Comparison of ENCODE assay signal across 15 mouse cellular contexts in the genomic region with DNA sequence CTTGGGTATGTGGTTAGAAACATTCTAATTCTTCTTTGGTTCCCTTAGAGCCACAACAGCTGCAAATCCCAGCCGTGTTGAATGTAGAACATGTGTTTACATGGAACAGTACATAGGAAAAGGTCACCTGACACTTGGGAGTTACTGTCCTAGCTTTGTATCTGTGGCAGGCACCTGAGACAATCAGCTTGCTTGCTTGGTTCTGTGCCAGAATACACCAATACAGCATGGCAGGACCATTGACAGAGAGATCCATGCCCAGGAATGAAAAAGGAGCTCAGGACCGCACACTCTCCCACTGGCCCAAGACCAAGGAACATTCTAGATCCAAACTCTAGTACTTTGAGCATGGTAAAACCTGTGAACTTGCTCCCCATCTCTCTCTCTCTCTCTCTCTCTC.
DNase-seq lines count a peak whose midpoint lies in the region; ATAC-seq and TF ChIP-seq lines count a peak whose summit lies in the region.
"Had no signal": no experiment of that assay in that cellular context is flagged by ENCODE, and none has a peak within 500 bp of the region (broad histone marks: within the 10 kb centered on the region; RNA-seq: fewer than 3 reads in every experiment).

No protein-coding gene starts in this region.

- WGBS in cerebellum, adult 2 months: 57% methylated on average over 2 of the region's 2 CpGs

- TF ChIP-seq POLR2A in cerebellum, adult 2 months (IDR thresholded peaks at IDR 0.05; ENCODE audit: borderline replicate concordance, insufficient read depth, low read length): no peak

- no peak overlapping the region for H3K4me3 ChIP-seq in cerebellum, adult 2 months (replicated peaks; ENCODE audit: insufficient read depth, low read depth, low read length)
- H3K4me3 ChIP-seq: embryonic facial prominence, embryonic 13.5 days; embryonic facial prominence, embryonic 15.5 days; erythroblast, embryonic 14.5 days; forebrain, embryonic 10.5 days; forebrain, embryonic 12.5 days had no signal

- TF ChIP-seq CTCF in cerebellum, adult 2 months (IDR thresholded peaks at IDR 0.05; ENCODE audit: borderline replicate concordance, insufficient read depth, low read depth, low read length): no peak

- H3K4me1 ChIP-seq in cerebellum, adult 2 months (ENCODE audit: control insufficient read depth, insufficient read depth, low read length): peaks cover 75% of the 10 kb centered on the region

- H3K27me3 ChIP-seq in cerebellum, adult 2 months (ENCODE audit: control insufficient read depth, insufficient read depth, low read length): no peaks in the 10 kb centered on the region
- H3K27me3 ChIP-seq: embryonic facial prominence, embryonic 13.5 days; embryonic facial prominence, embryonic 15.5 days; forebrain, embryonic 12.5 days had no signal

- peak overlapping the region; percentile 76; the same call in 1 of the 2 replicates for H3K27ac ChIP-seq in cerebellum, adult 2 months (ENCODE audit: insufficient read depth, low read length)
- H3K27ac ChIP-seq: embryonic facial prominence, embryonic 13.5 days; embryonic facial prominence, embryonic 15.5 days; forebrain, embryonic 10.5 days; forebrain, embryonic 12.5 days had no signal

- ATAC-seq in cerebellum, adult (ENCODE audit: insufficient number of reproducible peaks, low FRiP score, low TSS enrichment): no peak
- ATAC-seq: forebrain, embryonic 14.5 days; forebrain, embryonic 16.5 days had no signal

- peak; percentile 39 to 53 for DNase-seq in cerebellum, adult 2 months
- DNase-seq in cerebellum, adult 9-11 months: peak; percentile 55
- no peak for DNase-seq in cerebellum, postnatal 4 days (ENCODE audit: low spot score in 2 of 2)
- DNase-seq: adrenal gland, adult 2 months; adrenal gland, postnatal 10 days; adrenal gland, postnatal 25 days; embryo, embryonic 11 days had no signal

Comparison
In these comparisons a context has a peak if more than half of its experiments do, and no peak if none do; other contexts are left out.
1. DNase-seq: peak in cerebellum, adult 2 months (2 of 2) and cerebellum, adult 9-11 months (single experiment); none in cerebellum, postnatal 4 days (0 of 2).